Mouse (Mus musculus) lung, postnatal 0 days (tissue): Measurements from ENCODE around the gene Tpra1. TPM values are rescaled to one million over a fixed set of nuclear protein-coding genes. Genes with fewer than 3 reads are reported as not detected.
A peak's percentile ranks its signal among the peaks of the same experiment; 100 is the strongest.

Experiments used
- ATAC-seq: fragments of 200-750 bp; cut with Nextera tagmentation; 2 replicates; pipeline ENCODE4 v1.8.0; 2017; ENCODE audit warnings: moderate library complexity
- DNase-seq: peaks from one replicate; pipeline ENCODE4 v3.0.0-alpha.2; 2016; ENCODE audit warnings: low spot score
- H3K27ac ChIP-seq: fragments of 300-500 bp; sonication (generic); 2 replicates; pipeline ENCODE4 v1.5.1; 2014; ENCODE audit warnings: antibody characterized with exemption, mild to moderate bottlenecking, low read length, mixed read lengths
- H3K27me3 ChIP-seq: fragments of 300-500 bp; sonication (generic); replicated peaks from 2 replicates; pipeline ENCODE4 v1.6.1; 2014; ENCODE audit warnings: low read length, mixed read lengths; ENCODE audit not compliant: insufficient read depth
- H3K36me3 ChIP-seq: fragments of 300-500 bp; sonication (generic); 2 replicates; pipeline ENCODE4 v1.6.1; 2014; ENCODE audit warnings: low read length, mixed read lengths; ENCODE audit not compliant: insufficient read depth
- H3K4me1 ChIP-seq: fragments of 300-500 bp; sonication (generic); 2 replicates; pipeline ENCODE4 v1.6.1; 2014; ENCODE audit warnings: antibody characterized with exemption, low read depth, low read length, mixed read lengths; ENCODE audit not compliant: insufficient read depth
- H3K4me2 ChIP-seq: fragments of 300-500 bp; sonication (generic); replicated peaks from 2 replicates; pipeline ENCODE4 v1.6.1; 2014; ENCODE audit warnings: low read depth, mild to moderate bottlenecking, low read length, moderate library complexity, mixed read lengths
- H3K4me3 ChIP-seq: fragments of 300-500 bp; sonication (generic); 2 replicates; pipeline ENCODE4 v1.5.1; 2014; ENCODE audit warnings: low read depth, low read length
- H3K9ac ChIP-seq: fragments of 300-500 bp; sonication (generic); replicated peaks from 2 replicates; pipeline ENCODE4 v1.6.1; 2014; ENCODE audit warnings: low read depth, mild to moderate bottlenecking
- H3K9me3 ChIP-seq: fragments of 300-500 bp; sonication (generic); 2 replicates; pipeline ENCODE4 v1.6.1; 2016; ENCODE audit warnings: low read length, mixed read lengths
- CTCF ChIP-seq: IDR thresholded peaks from 2 replicates; pipeline ENCODE4 v1.5.1; 2016; ENCODE audit warnings: antibody characterized with exemption, mild to moderate bottlenecking
- EP300 ChIP-seq: IDR thresholded peaks from 2 replicates; pipeline ENCODE4 v1.6.1; 2016; ENCODE audit warnings: antibody characterized with exemption, mild to moderate bottlenecking, control low read depth
- WGBS: fragments of 180-500 bp; shearing (Covaris S2); extraction: QIAGEN DNeasy Blood & Tissue Kit; methylation state at CpG from one replicate; pipeline ENCODE4 v1.1.7; 2014; 5-methylcytosine and 5-hydroxymethylcytosine counted together
- polyA plus RNA-seq: library from polyadenylated mRNA; unstranded; fragments of >200 nt; fragmentation: Nextera tagmentation; extraction: Ambion mirVana; gene quantifications from 2 replicates; pipeline ENCODE4 v1.2.1, GENCODE M21; 2015

The Tpra1 gene
- polyA plus RNA-seq, 1 experiment from 2014 or later, result 72.0 TPM

DNA sequence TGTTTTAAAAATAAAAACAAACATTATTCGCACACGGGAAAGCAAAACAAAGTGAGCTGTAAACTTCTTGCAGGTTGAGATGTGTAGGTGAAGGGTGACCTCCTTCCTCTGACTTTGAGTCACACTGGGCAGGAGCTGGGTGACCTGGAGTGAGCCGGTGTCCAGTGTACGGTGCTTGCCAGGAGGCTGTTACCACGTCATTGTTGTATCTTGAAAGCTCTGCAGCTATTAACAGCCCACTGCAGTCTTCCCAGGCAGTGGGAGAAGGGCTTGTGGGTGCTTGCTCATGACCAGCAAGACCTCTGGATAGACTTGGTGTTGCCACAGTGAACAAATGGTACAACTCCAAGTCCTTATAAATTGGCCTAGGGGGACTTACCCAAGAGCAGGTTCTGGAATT, 12.7 kb downstream of the Tpra1 start:
- H3K9me3 ChIP-seq, result no peaks in the 10 kb centered on the region
- ATAC-seq (no peak), DNase-seq (no peak)
- TF ChIP-seq EP300 (no peak), CTCF (no peak)
- H3K4me2 ChIP-seq, result no peak overlapping the region
- no peak overlapping the region for H3K27ac ChIP-seq
- peaks cover 21% of the 10 kb centered on the region; the same call in 1 of the 2 replicates for H3K36me3 ChIP-seq
- H3K9ac ChIP-seq, result no peak overlapping the region
- no peaks in the 10 kb centered on the region for H3K4me1 ChIP-seq
- H3K4me3 ChIP-seq, result no peak overlapping the region
- no peaks in the 10 kb centered on the region for H3K27me3 ChIP-seq
- 69% methylated on average over 5 of the region's 5 CpGs for WGBS

DNA sequence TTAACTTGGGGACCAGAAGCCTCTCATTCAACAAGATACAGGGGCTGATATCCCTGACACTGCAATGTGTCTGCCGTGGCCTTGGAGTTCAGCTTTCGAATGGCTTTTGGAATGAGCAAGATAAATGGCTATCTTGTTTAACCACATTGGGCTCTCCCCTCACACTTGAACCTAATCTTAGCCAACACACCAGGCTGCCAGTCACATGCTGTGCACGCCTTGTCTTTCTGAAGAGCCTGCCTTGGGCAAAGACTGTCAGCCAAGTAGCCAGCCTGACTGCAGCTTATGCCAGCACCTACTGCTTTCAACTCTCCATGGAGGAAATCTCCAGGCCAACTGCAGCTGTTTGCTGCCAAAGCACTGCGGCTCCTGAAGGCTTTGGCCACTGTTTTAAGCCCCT, 13.5 kb downstream of the Tpra1 start:
- H3K27ac ChIP-seq, result no peak overlapping the region

DNA sequence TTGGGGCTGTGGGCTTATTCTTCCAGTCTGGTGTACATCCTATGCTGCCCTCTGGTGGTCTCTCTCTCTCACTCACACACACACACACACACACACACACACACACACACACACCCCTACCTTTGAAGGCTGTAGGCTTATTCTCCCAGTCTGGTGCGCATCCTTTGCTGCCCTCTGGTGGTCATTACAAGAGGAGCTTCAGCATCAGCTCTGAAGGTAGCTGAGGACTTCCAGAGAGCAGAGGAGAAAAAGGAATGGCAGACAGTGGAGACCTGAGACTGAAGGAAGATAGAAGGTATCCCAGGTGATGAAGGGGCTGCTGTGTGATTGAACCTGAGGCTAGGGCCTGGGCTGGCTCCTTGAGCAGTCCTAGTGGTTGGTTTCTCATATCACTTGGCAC, 14.1 kb downstream of the Tpra1 start:
- WGBS, result 55% methylated on average over 1 of the region's 1 CpGs
- no peak for ATAC-seq

More for the DNA sequence above, 13.5 kb downstream of the Tpra1 start:
- no peak for TF ChIP-seq EP300
- TF ChIP-seq CTCF, result no peak
- Histone ChIP-seq H3K4me2 (no peak overlapping the region), H3K27me3 (no peaks in the 10 kb centered on the region), H3K9me3 (no peaks in the 10 kb centered on the region), H3K36me3 (peaks cover 15% of the 10 kb centered on the region; the same call in 1 of the 2 replicates), H3K4me1 (no peaks in the 10 kb centered on the region), H3K9ac (no peak overlapping the region), H3K4me3 (no peak overlapping the region)
- no peak for DNase-seq
- 58% methylated on average over 4 of the region's 4 CpGs for WGBS
- no peak for ATAC-seq

DNA sequence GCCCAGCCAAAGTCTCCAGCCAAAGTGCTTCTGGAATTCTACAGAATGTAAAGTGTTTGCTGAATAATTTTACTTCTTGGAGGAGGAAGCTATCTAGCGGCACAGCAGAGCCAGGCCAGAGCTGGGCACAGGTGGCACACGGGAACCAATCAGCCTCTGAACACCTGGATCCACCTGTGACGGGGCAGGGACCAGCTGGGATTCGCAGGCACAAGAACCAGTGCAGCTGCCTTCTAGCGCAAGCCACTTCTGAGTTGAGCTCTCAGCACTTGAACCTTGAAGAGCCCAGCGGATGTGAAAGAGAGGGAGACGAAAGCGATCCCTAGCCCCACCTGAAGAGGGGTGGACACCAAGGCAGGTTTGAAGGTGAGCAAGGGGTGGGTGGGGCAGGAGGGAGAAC, 16.8 kb downstream of the Tpra1 start:
- H3K9me3 ChIP-seq, result no peaks in the 10 kb centered on the region
- H3K27ac ChIP-seq, result no peak overlapping the region
- peaks cover under 1% of the 10 kb centered on the region; the same call in 1 of the 2 replicates for H3K4me1 ChIP-seq
- H3K36me3 ChIP-seq, result no peaks in the 10 kb centered on the region
- WGBS, result 38% methylated on average over 8 of the region's 8 CpGs
- DNase-seq (peak; percentile 62), ATAC-seq (peak; percentile 82)
- TF ChIP-seq CTCF (no peak), EP300 (no peak)
- H3K9ac ChIP-seq, result no peak overlapping the region
- no peak overlapping the region for H3K4me3 ChIP-seq
- 0 out of 2 replicates have a peak overlapping the region, but pooled peaks have one; percentile 19 for H3K4me2 ChIP-seq
- H3K27me3 ChIP-seq, result no peaks in the 10 kb centered on the region

More for the DNA sequence above, 14.1 kb downstream of the Tpra1 start:
- H3K4me3 ChIP-seq, result no peak overlapping the region
- H3K36me3 ChIP-seq, result 0 out of 2 replicates have a peak, but pooled peaks cover 10% of the 10 kb centered on the region
- H3K4me2 ChIP-seq, result no peak overlapping the region
- no peaks in the 10 kb centered on the region for H3K27me3 ChIP-seq
- H3K27ac ChIP-seq, result no peak overlapping the region
- no peaks in the 10 kb centered on the region for H3K4me1 ChIP-seq
- peak; percentile 55 for DNase-seq
- TF ChIP-seq CTCF (peak; percentile 89), EP300 (no peak)
- no peaks in the 10 kb centered on the region for H3K9me3 ChIP-seq
- H3K9ac ChIP-seq, result no peak overlapping the region

DNA sequence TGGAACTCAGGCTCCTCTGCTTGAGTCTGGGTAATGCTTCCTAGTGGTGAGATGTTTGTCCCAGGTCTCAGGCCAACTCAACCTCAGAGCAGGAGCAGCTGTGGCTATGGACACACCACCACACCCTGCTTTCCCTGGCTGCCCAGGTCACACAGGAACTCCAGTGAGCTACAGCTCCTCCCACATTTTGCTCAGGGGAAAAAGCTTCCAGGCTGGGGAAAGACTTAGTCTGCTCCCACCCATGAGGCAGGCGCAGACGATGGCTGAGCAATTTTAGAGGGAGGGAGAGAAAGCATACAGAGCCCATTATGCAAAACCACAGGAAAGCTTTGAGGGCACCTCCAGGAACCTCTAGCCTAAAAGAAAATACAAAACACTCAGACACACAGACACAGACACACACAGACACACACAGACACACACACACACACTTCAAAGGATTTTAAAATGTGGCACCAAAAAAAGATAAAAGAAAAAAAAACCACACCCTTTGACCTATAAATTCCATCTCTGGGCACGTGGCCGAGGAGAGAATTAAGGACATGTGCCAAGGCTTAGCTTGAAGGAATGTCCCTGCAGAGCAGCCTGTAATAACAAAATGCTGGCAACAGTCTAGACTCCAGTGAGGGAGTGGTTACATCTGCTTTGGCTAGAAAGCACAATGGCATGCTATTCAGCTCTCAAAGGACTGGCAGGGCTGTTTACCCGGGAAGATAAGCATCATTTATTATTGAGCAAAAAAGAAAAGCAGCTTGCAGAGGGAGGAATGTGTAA, 22.6 kb downstream of the Tpra1 start:
- TF ChIP-seq CTCF, result no peak
- peak; percentile 94 for TF ChIP-seq EP300
- H3K4me1 ChIP-seq, result peaks cover 32% of the 10 kb centered on the region
- H3K9me3 ChIP-seq, result no peaks in the 10 kb centered on the region
- peak; percentile 96 for DNase-seq
- H3K36me3 ChIP-seq, result no peaks in the 10 kb centered on the region
- no peak overlapping the region for H3K4me3 ChIP-seq
- peak; percentile 91 for ATAC-seq
- H3K27me3 ChIP-seq, result no peaks in the 10 kb centered on the region
- no peak overlapping the region for H3K4me2 ChIP-seq
- WGBS, result 4% methylated on average over 5 of the region's 5 CpGs
- peak overlapping the region; percentile 88 for H3K27ac ChIP-seq
- H3K9ac ChIP-seq, result no peak overlapping the region

GRCm38 (mm10) chr6:88925640-88926205, 23.7 kb downstream of the Tpra1 start:
- Histone ChIP-seq H3K27me3 (no peaks in the 10 kb centered on the region), H3K4me3 (no peak overlapping the region), H3K36me3 (no peaks in the 10 kb centered on the region), H3K27ac (peak overlapping the region; percentile 88), H3K4me1 (peaks cover 37% of the 10 kb centered on the region), H3K4me2 (no peak overlapping the region), H3K9me3 (no peaks in the 10 kb centered on the region), H3K9ac (no peak overlapping the region)
- WGBS, result 32% methylated on average over 4 of the region's 4 CpGs
- ATAC-seq (no peak), DNase-seq (peak; percentile 20)
- TF ChIP-seq EP300 (no peak), CTCF (no peak)
